Mouse (Mus musculus) forebrain, postnatal 0 days (tissue): ENCODE measurements around the gene L3hypdh. TPM values are rescaled to one million over a fixed set of nuclear protein-coding genes. Genes with fewer than 3 reads are reported as not detected.
A peak's percentile ranks its signal among the peaks of the same experiment; 100 is the strongest.
"Not testable (repeated sequence)": the region's sequence is repeated elsewhere in the genome, so short reads cannot be mapped to it uniquely, and the experiment has no call there.

ENCODE experiments used
- ATAC-seq: fragments of 200-750 bp; cut with Nextera tagmentation; 2 replicates; pipeline ENCODE4 v1.8.0; 2017; ENCODE audit warnings: mild to moderate bottlenecking, moderate library complexity
- DNase-seq: peaks from one replicate; pipeline ENCODE4 v3.0.0-alpha.2; 2015
- H3K27ac ChIP-seq: fragments of 300-500 bp; sonication (generic); 2 replicates; pipeline ENCODE4 v1.5.1; 2014; ENCODE audit warnings: low read depth, mild to moderate bottlenecking, antibody characterized with exemption, low read length, moderate library complexity, mixed read lengths
- H3K27me3 ChIP-seq: fragments of 300-500 bp; sonication (generic); 2 replicates; pipeline ENCODE4 v1.6.1; 2014; ENCODE audit warnings: mild to moderate bottlenecking, low read length, mixed read lengths; ENCODE audit not compliant: insufficient read depth
- H3K36me3 ChIP-seq: fragments of 300-500 bp; sonication (generic); 2 replicates; pipeline ENCODE4 v1.6.1; 2014; ENCODE audit warnings: mild to moderate bottlenecking, moderate library complexity; ENCODE audit not compliant: insufficient read depth
- H3K4me1 ChIP-seq: fragments of 300-500 bp; sonication (generic); 2 replicates; pipeline ENCODE4 v1.6.1; 2014; ENCODE audit warnings: antibody characterized with exemption; ENCODE audit not compliant: insufficient read depth
- H3K4me2 ChIP-seq: fragments of 300-500 bp; sonication (generic); 2 replicates; pipeline ENCODE4 v1.6.1; 2014; ENCODE audit warnings: low read depth, mild to moderate bottlenecking, moderate library complexity
- H3K4me3 ChIP-seq: fragments of 300-500 bp; sonication (generic); 2 replicates; pipeline ENCODE4 v1.5.1; 2014; ENCODE audit warnings: low read depth, low read length, mixed read lengths
- H3K9ac ChIP-seq: fragments of 300-500 bp; sonication (generic); 2 replicates; pipeline ENCODE4 v1.6.1; 2014; ENCODE audit warnings: mild to moderate bottlenecking
- H3K9me3 ChIP-seq: fragments of 300-500 bp; sonication (generic); 2 replicates; pipeline ENCODE4 v1.6.1; 2016; ENCODE audit warnings: low read length
- CTCF ChIP-seq: sonication (generic); IDR thresholded peaks from 2 replicates; pipeline ENCODE4 v1.5.1; 2016; ENCODE audit warnings: antibody characterized with exemption, control low read depth, low read depth
- WGBS: fragments of 180-500 bp; shearing (Covaris S2); extraction: QIAGEN DNeasy Blood & Tissue Kit; methylation state at CpG from one replicate; pipeline ENCODE4 v1.1.7; 2014; 5-methylcytosine and 5-hydroxymethylcytosine counted together
- polyA plus RNA-seq: library from polyadenylated mRNA; unstranded; fragments of >200 nt; fragmentation: Nextera tagmentation; extraction: Ambion mirVana; gene quantifications from 2 replicates; pipeline ENCODE4 v1.2.1, GENCODE M21; 2015
- total RNA-seq: library from RNA; depleted of rRNA; stranded (reverse); fragments of >200 nt; gene quantifications from 2 replicates; pipeline ENCODE4 v1.2.3, GENCODE M21; 2014

L3hypdh gene
- total and polyA plus RNA-seq, 2 experiments from 2014 or later: 4.7 to 11.6 TPM

DNA sequence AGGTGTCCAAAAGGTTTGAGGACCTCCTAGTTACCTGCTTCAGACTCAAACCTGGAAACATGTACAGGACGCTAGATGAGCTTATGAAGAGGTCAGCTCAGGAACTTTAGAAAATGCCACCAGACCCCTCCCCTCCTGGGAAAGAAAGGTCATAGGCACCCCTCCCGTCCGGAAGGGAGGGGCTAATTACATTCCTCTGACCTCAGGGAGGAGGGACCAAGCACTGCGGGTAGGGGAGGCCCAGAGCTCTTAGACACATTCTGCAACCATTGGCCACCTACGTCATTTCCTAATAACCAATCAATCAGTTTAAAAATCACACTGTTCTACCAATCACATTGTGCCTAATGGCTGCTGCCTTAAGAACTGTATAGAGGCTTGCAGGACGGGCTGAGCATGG, 32.7 kb downstream of the L3hypdh start:
- no peak overlapping the region for H3K27ac ChIP-seq
- no peaks in the 10 kb centered on the region for H3K27me3 ChIP-seq
- H3K36me3 ChIP-seq: no peaks in the 10 kb centered on the region
- H3K9ac ChIP-seq: no peak overlapping the region
- no peak overlapping the region for H3K4me2 ChIP-seq
- ATAC-seq (no peak), DNase-seq (no peak)
- no peak for TF ChIP-seq CTCF
- H3K4me1 ChIP-seq: no peaks in the 10 kb centered on the region
- no peak overlapping the region for H3K4me3 ChIP-seq
- no peaks in the 10 kb centered on the region for H3K9me3 ChIP-seq
- 87% methylated on average over 6 of the region's 6 CpGs for WGBS

DNA sequence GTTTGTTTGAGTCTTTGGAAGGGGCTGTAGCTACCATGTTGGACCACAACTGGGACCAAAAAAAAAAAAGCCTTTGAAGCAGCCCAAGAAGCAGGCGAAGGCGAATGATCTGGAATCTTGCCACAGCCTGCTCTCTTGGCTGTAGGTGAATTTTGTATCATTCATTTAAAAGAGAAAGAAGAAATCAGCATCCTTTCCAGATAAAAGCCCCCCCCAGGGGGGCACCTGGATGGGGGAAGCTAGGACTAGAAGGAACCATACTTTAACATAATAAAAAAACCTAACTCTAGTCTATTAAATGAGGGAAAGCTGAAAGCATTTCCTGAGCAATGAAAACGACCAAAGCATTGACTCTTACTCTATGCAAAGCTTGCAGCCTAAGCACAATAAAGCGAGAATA, 34.4 kb downstream of the L3hypdh start:
- no peak for TF ChIP-seq CTCF
- Histone ChIP-seq H3K4me1 (no peaks in the 10 kb centered on the region), H3K27me3 (no peaks in the 10 kb centered on the region), H3K27ac (no peak overlapping the region), H3K4me2 (no peak overlapping the region), H3K9ac (no peak overlapping the region), H3K36me3 (no peaks in the 10 kb centered on the region), H3K4me3 (no peak overlapping the region), H3K9me3 (no peaks in the 10 kb centered on the region)
- WGBS: 86% methylated on average over 4 of the region's 4 CpGs
- ATAC-seq: no peak
- DNase-seq: no peak

- not testable (repeated sequence) for H3K4me3 ChIP-seq, H3K27me3 ChIP-seq, H3K9me3 ChIP-seq, H3K4me1 ChIP-seq, DNase-seq, ATAC-seq, H3K36me3 ChIP-seq, H3K27ac ChIP-seq, H3K9ac ChIP-seq, H3K4me2 ChIP-seq
- 98% methylated on average over 5 of the region's 5 CpGs for WGBS
These were observed 35.1 kb downstream of the L3hypdh start for GRCm38 (mm10) chr12:72050156-72050555.

- Histone ChIP-seq H3K27me3 (no peaks in the 10 kb centered on the region), H3K9me3 (no peaks in the 10 kb centered on the region), H3K27ac (no peak overlapping the region), H3K9ac (no peak overlapping the region), H3K4me3 (no peak overlapping the region), H3K36me3 (no peaks in the 10 kb centered on the region), H3K4me2 (no peak overlapping the region), H3K4me1 (no peaks in the 10 kb centered on the region)
- peak; percentile 79 for TF ChIP-seq CTCF
- peak; percentile 53 for DNase-seq
- no peak; the same call in 1 of the 2 replicates for ATAC-seq
- 2% methylated on average over 2 of the region's 2 CpGs for WGBS
These were observed 37.7 kb downstream of the L3hypdh start for GRCm38 (mm10) chr12:72047513-72047912.

DNA sequence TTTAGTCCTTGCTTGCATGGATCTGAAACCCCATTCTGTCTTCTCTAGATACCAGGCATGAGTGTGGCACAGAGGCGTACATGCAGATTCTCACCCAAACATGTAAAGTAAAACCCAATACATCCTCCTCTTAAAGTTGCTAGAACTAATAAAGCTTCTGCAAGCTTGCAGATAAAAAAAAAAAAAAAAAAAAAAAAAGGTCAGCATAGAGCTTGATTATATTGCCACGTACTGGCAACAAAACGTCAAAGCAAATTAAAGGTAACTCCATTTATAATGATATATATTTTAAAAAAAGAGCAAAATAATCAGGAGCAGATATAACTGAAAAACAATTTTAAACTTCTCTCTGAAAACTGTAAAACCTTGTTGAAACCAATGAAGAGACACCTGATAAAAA, 44.0 kb downstream of the L3hypdh start:
- 97% methylated on average over 3 of the region's 3 CpGs for WGBS
- Histone ChIP-seq H3K27ac (no peak overlapping the region), H3K4me1 (no peaks in the 10 kb centered on the region), H3K9ac (no peak overlapping the region), H3K4me3 (no peak overlapping the region), H3K36me3 (no peaks in the 10 kb centered on the region), H3K4me2 (no peak overlapping the region), H3K9me3 (no peaks in the 10 kb centered on the region), H3K27me3 (no peaks in the 10 kb centered on the region)
- DNase-seq: no peak
- TF ChIP-seq CTCF: no peak
- ATAC-seq: no peak

DNA sequence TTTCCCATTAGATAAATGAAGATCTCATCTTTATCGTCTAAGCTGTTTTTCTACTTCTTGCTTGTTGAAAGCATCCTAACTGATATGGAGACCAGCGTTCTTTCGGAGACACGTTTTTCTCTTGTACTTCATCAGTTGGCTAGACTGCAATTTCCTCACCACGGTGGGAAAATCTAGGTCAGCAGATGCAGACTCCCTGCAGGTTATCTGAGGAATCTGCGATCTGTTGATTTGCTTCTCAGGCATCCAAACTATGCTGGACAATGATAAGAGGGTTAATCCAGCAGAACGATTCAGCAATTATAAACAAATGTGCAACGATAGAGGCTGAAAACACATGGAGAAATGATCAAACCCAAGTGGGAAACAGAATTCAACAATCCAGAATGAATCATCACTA, 45.7 kb downstream of the L3hypdh start:
- DNase-seq (no peak), ATAC-seq (no peak)
- no peak overlapping the region for H3K4me3 ChIP-seq
- no peaks in the 10 kb centered on the region for H3K4me1 ChIP-seq
- no peak overlapping the region for H3K27ac ChIP-seq
- no peak for TF ChIP-seq CTCF
- 82% methylated on average over 8 of the region's 8 CpGs for WGBS
- no peak overlapping the region for H3K9ac ChIP-seq
- no peaks in the 10 kb centered on the region for H3K36me3 ChIP-seq
- no peaks in the 10 kb centered on the region for H3K27me3 ChIP-seq
- H3K4me2 ChIP-seq: no peak overlapping the region
- no peaks in the 10 kb centered on the region for H3K9me3 ChIP-seq

DNA sequence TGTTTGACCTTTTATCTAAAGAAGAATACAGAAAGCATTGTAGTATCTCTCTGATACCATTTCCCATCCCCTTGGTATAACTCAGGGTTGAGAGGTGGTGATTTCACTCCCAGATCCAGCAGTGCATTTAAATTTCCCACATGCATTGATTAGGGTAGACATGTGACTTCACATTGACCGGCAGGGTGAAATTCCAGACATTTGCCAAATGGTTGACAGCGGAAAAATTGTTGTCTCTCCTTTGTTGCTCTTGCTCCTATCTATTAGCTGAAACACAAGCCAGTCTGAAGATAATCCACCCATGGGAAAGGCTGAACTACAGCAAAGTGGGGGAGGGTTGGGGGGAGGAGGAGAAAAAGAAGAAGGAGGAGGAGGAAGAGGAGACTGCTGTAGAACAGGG, 46.4 kb downstream of the L3hypdh start:
- ATAC-seq (no peak), DNase-seq (no peak)
- H3K4me3 ChIP-seq: no peak overlapping the region
- no peaks in the 10 kb centered on the region for H3K27me3 ChIP-seq
- H3K4me1 ChIP-seq: no peaks in the 10 kb centered on the region
- no peak overlapping the region for H3K27ac ChIP-seq
- H3K9ac ChIP-seq: no peak overlapping the region
- no peak overlapping the region for H3K4me2 ChIP-seq
- H3K9me3 ChIP-seq: no peaks in the 10 kb centered on the region
- TF ChIP-seq CTCF: no peak
- H3K36me3 ChIP-seq: no peaks in the 10 kb centered on the region
- WGBS: 75% methylated on average over 2 of the region's 2 CpGs

DNA sequence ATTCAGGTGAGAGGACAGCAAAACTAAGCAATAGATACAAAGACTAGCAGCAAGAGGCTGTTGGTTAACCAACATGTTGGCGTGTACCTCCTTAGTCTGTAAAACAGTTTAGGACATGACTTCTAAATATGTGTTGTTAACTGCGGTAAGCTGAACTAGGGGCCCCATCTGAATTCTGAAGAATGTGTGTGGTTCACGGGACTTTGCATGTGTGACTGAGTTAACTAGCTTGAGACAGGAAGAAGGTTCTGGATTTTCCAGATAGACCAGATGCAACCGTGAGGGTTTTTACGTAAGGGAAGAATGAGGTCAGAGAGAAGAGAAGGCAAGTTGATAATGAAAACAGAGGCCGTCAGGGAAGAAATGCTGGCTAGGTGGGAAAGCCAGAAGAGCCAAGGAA, 48.2 kb downstream of the L3hypdh start:
- no peak for ATAC-seq
- H3K4me1 ChIP-seq: no peaks in the 10 kb centered on the region
- no peak for TF ChIP-seq CTCF

More for the DNA sequence above, 48.2 kb downstream of the L3hypdh start:
- H3K9me3 ChIP-seq: no peaks in the 10 kb centered on the region
- 91% methylated on average over 6 of the region's 6 CpGs for WGBS
- no peaks in the 10 kb centered on the region for H3K36me3 ChIP-seq
- no peak overlapping the region for H3K4me2 ChIP-seq
- DNase-seq: no peak
- H3K4me3 ChIP-seq: no peak overlapping the region
- H3K9ac ChIP-seq: no peak overlapping the region
- no peaks in the 10 kb centered on the region for H3K27me3 ChIP-seq
- H3K27ac ChIP-seq: no peak overlapping the region
